Mouse (Mus musculus) heart, postnatal 4 days (tissue): ENCODE data around the gene Ppcs. TPM values are rescaled to one million over a fixed set of nuclear protein-coding genes. Genes with fewer than 3 reads are reported as not detected.

Experiments used
- DNase-seq: peaks from one replicate; pipeline ENCODE4 v3.0.0; 2021
- total RNA-seq, 2 experiments: library from RNA; stranded (reverse); gene quantifications; 2 replicates each; pipeline ENCODE4 v1.2.3; 2021

The Ppcs gene
- total RNA-seq, 2 experiments from 2014 or later = 12.2 to 12.4 TPM

DNA sequence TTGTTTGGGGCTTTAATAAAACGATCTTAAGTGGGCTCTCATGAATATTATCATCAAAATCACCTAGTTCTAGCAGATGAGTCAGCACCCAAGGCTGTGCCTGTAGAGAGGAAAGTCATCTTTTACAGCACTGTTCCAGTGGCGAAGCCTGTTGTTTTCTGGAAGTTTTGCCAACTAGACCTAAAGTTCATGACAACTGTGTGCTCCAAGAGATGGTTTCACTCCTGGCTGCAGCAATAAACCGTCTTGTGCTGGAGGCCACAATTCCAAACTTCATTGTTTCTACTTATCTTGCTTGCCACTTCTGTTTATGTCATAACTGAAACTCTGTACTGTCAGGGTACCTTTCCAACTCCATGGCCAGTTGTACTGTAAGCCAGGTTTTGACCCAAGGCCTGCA, 5.0 kb downstream of the Ppcs start:
- no peak for DNase-seq

GRCm38 (mm10) chr4:119415072-119415753, 7.0 kb downstream of the Ppcs start, which contains the start of gene Ccdc30:
Ccdc30 (minus strand) TSS chr4:119415521.
- peak; percentile 93 for DNase-seq

DNA sequence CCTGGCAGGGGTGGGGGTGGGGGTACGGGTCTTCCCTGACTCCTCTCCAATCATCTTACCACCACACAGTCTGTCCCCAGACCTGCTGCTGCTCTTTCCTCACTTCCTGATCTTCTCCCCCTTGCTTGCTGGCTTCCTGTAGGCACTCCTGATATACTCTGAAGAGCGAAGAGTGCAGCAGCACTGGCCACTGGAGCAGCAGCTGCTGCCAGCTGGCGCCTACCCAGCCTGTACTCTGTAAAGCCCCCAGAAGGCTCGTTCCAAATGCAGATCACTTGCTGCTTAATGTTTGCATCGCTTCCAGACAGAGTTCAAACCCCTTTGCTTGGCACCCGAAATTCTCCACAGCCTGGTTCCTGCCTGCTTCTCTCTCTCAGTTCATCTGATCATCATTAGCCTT, 9.4 kb downstream of the Ppcs start:
- DNase-seq = peak; percentile 68

DNA sequence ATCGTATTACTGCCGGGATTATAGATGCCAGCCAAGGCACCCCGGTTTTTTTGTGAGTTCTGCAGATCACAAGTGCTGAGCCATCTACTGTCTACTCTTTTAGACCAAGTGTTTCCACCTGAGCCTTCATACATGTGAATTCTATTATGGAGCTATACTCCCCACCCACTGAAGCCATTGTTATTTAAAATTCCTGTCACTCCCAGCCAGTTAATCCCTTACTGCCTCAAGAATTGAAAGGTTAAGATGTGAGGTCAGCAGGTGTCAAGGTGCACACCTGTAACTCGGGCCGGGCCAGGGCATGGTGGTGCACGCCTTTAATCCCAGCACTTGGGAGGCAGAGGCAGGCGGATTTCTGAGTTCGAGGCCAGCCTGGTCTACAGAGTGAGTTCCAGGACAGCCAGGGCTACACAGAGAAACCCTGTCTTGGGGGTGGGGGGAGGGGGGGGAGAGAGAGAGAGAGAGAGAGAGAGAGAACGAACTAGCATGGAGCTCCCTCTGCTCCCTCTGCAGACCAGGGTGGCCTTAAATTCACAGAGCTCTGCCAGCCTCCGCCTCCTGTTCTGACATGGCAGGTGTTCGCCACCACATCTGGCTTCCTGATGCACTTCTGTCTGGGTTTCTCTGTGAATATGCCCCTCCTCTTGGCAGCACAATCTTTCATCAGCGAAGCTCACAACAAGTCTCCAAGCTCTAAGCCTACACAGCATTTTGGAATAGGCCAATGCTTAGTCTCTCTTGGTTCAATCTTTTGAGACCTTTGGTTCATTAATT, 10.2 kb downstream of the Ppcs start:
- DNase-seq = no peak

DNA sequence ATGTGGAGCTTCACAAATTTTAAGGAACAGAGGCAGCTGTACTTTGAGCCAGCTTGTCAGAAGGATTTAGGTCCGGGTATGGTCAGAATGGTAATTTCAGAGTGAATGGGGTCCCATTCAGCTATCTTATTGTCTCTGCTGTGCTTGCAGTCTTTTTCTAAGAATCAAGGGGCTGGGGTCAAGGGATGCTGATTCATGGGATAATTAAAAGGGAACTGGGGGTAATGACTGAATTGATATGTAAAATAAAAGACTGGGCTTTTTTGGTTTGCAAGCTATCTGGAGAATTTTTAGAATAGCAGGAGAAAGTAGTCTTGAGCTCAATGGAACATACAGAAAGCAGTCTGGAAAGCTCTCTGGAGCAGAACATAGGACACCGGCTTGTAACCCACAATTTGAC, 18.8 kb downstream of the Ppcs start:
- DNase-seq = no peak

DNA sequence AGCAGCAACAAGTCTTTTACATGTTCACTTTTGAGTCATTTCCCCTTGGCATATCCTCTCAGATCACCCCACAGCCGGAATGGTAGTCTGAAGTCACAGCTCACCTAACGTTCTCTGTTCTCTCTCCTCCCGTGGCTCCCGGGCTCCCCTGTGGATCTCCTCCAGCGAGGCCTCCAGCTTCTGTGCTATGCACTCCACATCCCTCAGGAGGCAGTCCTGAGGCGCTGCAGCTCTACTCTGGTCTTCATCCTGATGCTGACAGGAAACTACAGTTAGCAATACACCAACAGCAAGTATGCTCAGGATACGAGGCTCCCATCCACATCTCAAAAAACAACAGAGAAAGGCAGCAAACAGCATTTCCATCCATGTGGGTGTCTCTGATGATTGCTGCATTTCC, 21.3 kb downstream of the Ppcs start:
- DNase-seq = no peak

DNA sequence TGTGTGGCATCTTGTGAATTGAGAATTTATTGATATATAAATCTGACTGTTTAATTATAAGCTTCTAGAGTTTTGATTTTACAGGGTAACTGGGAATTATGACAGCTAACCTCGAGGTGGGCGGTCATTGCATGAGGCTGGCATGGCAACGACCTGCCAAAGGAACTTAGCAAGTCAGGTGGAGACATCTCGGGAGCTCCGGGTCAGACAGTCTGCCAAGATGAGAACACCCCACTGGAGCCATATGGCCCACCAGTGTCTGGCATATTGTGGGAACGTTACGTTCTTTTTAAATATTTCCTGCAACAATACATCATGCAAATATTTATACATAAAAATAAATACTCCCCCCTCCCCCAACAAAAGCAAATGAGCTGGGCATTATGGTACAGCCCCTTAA, 23.5 kb downstream of the Ppcs start:
- no peak for DNase-seq

DNA sequence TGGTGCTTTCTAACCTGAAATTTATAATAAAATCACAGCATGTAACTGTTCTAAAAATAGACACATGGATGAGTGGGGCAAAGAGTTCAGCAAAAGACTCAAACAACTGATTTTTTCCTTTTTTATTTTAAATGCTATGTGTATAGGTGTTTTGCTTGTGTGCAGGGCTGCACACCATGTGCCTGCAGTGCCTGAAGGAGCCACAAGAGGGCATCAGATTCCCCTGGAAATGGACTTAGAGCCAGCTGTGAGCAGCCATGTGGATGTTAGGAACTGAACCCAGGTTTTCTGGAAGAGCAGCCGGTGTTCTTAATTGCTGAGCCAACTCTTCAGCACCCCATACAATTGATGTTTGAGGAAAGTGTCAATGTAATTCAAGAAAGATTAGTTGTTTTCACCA, 31.9 kb downstream of the Ppcs start:
- DNase-seq = peak; percentile 24

GRCm38 (mm10) chr4:119389184-119389583, 33.0 kb downstream of the Ppcs start:
- no peak for DNase-seq

DNA sequence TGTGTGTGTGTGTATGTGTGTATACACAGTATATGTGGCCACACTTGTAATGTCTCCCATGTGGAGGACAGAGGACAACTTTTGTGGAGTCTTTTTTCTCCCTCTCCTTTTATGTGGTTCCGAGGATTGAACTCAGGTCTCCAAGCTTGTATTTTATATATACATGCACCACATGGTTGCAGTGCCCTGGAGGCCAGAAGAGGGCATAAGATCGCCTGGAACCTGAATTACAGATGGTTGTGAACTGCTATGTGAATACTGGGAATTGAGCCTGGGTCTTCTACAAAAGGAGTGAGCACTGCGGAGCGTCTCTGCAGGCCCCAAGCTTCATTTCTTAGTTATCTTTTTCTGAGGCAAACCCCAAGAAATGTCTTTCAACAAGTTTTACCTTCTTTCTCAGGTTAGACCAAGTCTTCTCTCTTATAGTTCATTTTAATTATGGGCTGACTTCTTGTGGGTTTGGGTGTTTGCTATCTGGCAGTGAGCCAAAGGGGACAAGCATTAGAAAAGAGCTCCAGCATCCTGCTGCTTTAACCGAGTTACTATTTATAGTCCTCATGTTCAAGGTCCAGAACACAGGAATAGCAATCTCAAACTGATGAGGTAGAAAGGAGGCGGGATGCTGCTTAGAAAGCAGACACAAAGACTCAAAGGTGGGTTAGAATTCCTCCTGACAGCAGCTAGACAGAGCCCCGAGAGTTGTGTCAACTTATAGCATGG, 40.6 kb downstream of the Ppcs start:
- DNase-seq = no peak

DNA sequence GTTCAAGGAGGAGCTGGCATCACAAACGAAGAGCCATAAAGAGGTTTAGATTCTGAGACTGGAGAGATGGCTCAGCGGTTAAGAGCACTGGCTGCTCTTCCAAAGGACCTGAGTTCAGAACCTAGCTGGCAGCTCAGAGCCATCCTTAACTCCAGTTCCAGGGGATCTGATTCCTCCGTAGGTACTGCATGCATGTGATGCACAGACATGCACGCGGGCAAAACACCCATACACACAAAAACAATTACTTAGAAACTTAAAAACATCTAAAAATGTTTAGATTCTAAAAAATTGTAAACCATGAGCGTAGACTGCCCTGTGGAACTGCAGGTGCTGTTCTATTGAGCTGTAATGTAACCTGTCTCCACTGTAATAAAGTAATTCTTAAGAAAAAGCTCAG, 52.8 kb downstream of the Ppcs start:
- no peak for DNase-seq

Other genes starting within 250 kb of the Ppcs start
- 10 to 100 TPM; 13.2 to 17.7 TPM for gene Zfp691, start 248.2 kb downstream of the Ppcs start, total RNA-seq
- gene Ermap, start 232.4 kb downstream of the Ppcs start, total RNA-seq = under 1 TPM; 0.21 to 0.32 TPM
- 10 to 100 TPM; 42.8 to 43.2 TPM for gene Svbp, start 227.1 kb downstream of the Ppcs start, total RNA-seq
- not detected for gene Tmem269, start 204.2 kb downstream of the Ppcs start, total RNA-seq
- gene AU022252, start 189.7 kb downstream of the Ppcs start, total RNA-seq = 10 to 100 TPM; 19.9 to 21.0 TPM
- 10 to 100 TPM; 25.1 to 27.2 TPM for gene P3h1, start 189.5 kb downstream of the Ppcs start, total RNA-seq
- 1 to 10 TPM in 1 of 2 experiments, under 1 TPM in 1; 0.17 to 1.2 TPM for gene Cldn19, start 167.0 kb downstream of the Ppcs start, total RNA-seq
- 100 to 1,000 TPM; 784 to 817 TPM for gene Ybx1, start 127.8 kb downstream of the Ppcs start, total RNA-seq
- 10 to 100 TPM; 18.4 to 23.0 TPM for gene Ppih, start 101.9 kb downstream of the Ppcs start, total RNA-seq
- gene Ccdc30, start 6.9 kb downstream of the Ppcs start, total RNA-seq = 1 to 10 TPM in 1 of 2 experiments, under 1 TPM in 1; 0.99 to 1.4 TPM
- not detected for gene Zmynd12, start 394 bp upstream of the Ppcs start, total RNA-seq
- gene Rimkla, start 70.2 kb upstream of the Ppcs start, total RNA-seq = 1 to 10 TPM; 4.3 to 5.8 TPM
- gene Foxj3, start 114.6 kb upstream of the Ppcs start, total RNA-seq = 10 to 100 TPM; 51.3 to 53.5 TPM
- 1 to 10 TPM; 7.1 to 7.5 TPM for gene Frg2f1, start 117.1 kb upstream of the Ppcs start, total RNA-seq
- gene Guca2a, start 215.3 kb upstream of the Ppcs start, total RNA-seq = not detected
- under 1 TPM in 1 of 2 experiments, not detected in 1; 0.79 TPM for gene Guca2b, start 236.5 kb upstream of the Ppcs start, total RNA-seq